Mouse (Mus musculus) urinary bladder, adult 2 months (tissue): ENCODE results near the gene Fxyd3. TPM values are rescaled to one million over a fixed set of nuclear protein-coding genes. Genes with fewer than 3 reads are reported as not detected.

ENCODE experiments used
- DNase-seq: peaks from one replicate; pipeline ENCODE4 v3.0.0; 2022; ENCODE audit warnings: low spot score
- polyA plus RNA-seq: library from polyadenylated mRNA; depleted of rRNA; stranded (reverse); fragments of >200 nt; gene quantifications from 2 replicates; pipeline ENCODE4 v1.2.3, GENCODE M21; 2012; rRNA removed

Gene Fxyd3
- polyA plus RNA-seq = 445 and 558 TPM in 2 replicates

- no peak for DNase-seq
Observed at GRCm38 (mm10) chr7:31076492-31076891, at the start of gene Fxyd3. Fxyd3 (minus strand) TSS chr7:31076704.

- DNase-seq = no peak
Observed at GRCm38 (mm10) chr7:31125116-31125515, 48.6 kb upstream of the Fxyd3 start.

- no peak for DNase-seq
Observed at GRCm38 (mm10) chr7:31124381-31124780, 47.9 kb upstream of the Fxyd3 start.

- no peak for DNase-seq
Observed at GRCm38 (mm10) chr7:31123697-31124096, 47.2 kb upstream of the Fxyd3 start.

GRCm38 (mm10) chr7:31122641-31123631 lies 46.4 kb upstream of the Fxyd3 start:
- no peak for DNase-seq

- no peak for DNase-seq
Observed at GRCm38 (mm10) chr7:31119556-31119955, 43.1 kb upstream of the Fxyd3 start.

GRCm38 (mm10) chr7:31118486-31118885 lies 42.0 kb upstream of the Fxyd3 start:
- DNase-seq = no peak

- DNase-seq = no peak
Observed at GRCm38 (mm10) chr7:31117465-31117864, 41.0 kb upstream of the Fxyd3 start.

GRCm38 (mm10) chr7:31116721-31117145 lies 40.2 kb upstream of the Fxyd3 start:
- no peak for DNase-seq

- no peak for DNase-seq
Observed at GRCm38 (mm10) chr7:31115587-31116043, 39.1 kb upstream of the Fxyd3 start.

GRCm38 (mm10) chr7:31115182-31115581 lies 38.7 kb upstream of the Fxyd3 start, which contains the start of gene Hpn:
Hpn (minus strand) TSS chr7:31115290.
- no peak for DNase-seq

GRCm38 (mm10) chr7:31114646-31115045 lies 38.1 kb upstream of the Fxyd3 start:
- no peak for DNase-seq

GRCm38 (mm10) chr7:31113800-31114199 lies 37.3 kb upstream of the Fxyd3 start:
- DNase-seq = no peak

GRCm38 (mm10) chr7:31112036-31112435 lies 35.5 kb upstream of the Fxyd3 start:
- no peak for DNase-seq

- DNase-seq = no peak
Observed at GRCm38 (mm10) chr7:31110861-31111385, 34.4 kb upstream of the Fxyd3 start.

- no peak for DNase-seq
Observed at GRCm38 (mm10) chr7:31109796-31110195, 33.3 kb upstream of the Fxyd3 start.

- no peak for DNase-seq
Observed at GRCm38 (mm10) chr7:31109091-31109490, 32.6 kb upstream of the Fxyd3 start.

- DNase-seq = no peak
Observed at GRCm38 (mm10) chr7:31107781-31108180, 31.3 kb upstream of the Fxyd3 start.

GRCm38 (mm10) chr7:31106166-31106565 lies 29.7 kb upstream of the Fxyd3 start:
- DNase-seq = no peak

GRCm38 (mm10) chr7:31105061-31105768 lies 28.7 kb upstream of the Fxyd3 start:
- DNase-seq = no peak

GRCm38 (mm10) chr7:31100786-31101185 lies 24.3 kb upstream of the Fxyd3 start:
- DNase-seq = no peak

- DNase-seq = no peak
Observed at GRCm38 (mm10) chr7:31099612-31099982, 23.1 kb upstream of the Fxyd3 start.
